Mouse (Mus musculus) right cerebral cortex, adult 2 months (tissue): ENCODE measurements at regions not wholly inside any gene's neighbourhood (a gene's known extent, or its start where the extent isn't known, plus 50 kb on each side); places are given as distances from the start of the nearest gene placed in this dataset.
"Not testable (repeated sequence)": the region's sequence is repeated elsewhere in the genome, so short reads cannot be mapped to it uniquely, and the experiment has no call there.

Source experiments
- DNase-seq, 2 experiments: peaks; one replicate each; pipeline ENCODE4 v3.0.0; 2021 to 2022; ENCODE audit warnings: low spot score in 2 of 2

- no peak for DNase-seq
Measured at GRCm38 (mm10) chr4:23341240-23341639, 853.1 kb upstream of the Pou3f2 start.

- no peak for DNase-seq
Measured at GRCm38 (mm10) chr4:23338481-23338880, 850.3 kb upstream of the Pou3f2 start.

GRCm38 (mm10) chr4:23300617-23301016 lies 812.5 kb upstream of the Pou3f2 start:
- no peak for DNase-seq

- no peak for DNase-seq
Measured at GRCm38 (mm10) chr4:23280087-23280486, 791.9 kb upstream of the Pou3f2 start.

GRCm38 (mm10) chr4:23275203-23275602 lies 787.0 kb upstream of the Pou3f2 start:
- no peak for DNase-seq

- DNase-seq = no peak
Measured at GRCm38 (mm10) chr4:23271947-23272346, 783.8 kb upstream of the Pou3f2 start.

GRCm38 (mm10) chr4:23260371-23260770 lies 772.2 kb upstream of the Pou3f2 start:
- no peak for DNase-seq

- no peak for DNase-seq
Measured at GRCm38 (mm10) chr4:23234960-23235359, 746.8 kb upstream of the Pou3f2 start.

- not testable (repeated sequence) for DNase-seq
Measured at GRCm38 (mm10) chr4:23194756-23195155, 706.6 kb upstream of the Pou3f2 start.

- DNase-seq = no peak
Measured at GRCm38 (mm10) chr4:23193384-23194135, 705.4 kb upstream of the Pou3f2 start.

GRCm38 (mm10) chr4:23173811-23174210 lies 685.6 kb upstream of the Pou3f2 start:
- DNase-seq = no peak

GRCm38 (mm10) chr4:23173330-23173729 lies 685.2 kb upstream of the Pou3f2 start:
- no peak for DNase-seq

- no peak for DNase-seq
Measured at GRCm38 (mm10) chr4:23148097-23148849, 660.1 kb upstream of the Pou3f2 start.

GRCm38 (mm10) chr4:23133386-23133785 lies 645.2 kb upstream of the Pou3f2 start:
- DNase-seq = no peak

- DNase-seq = not testable (repeated sequence)
Measured at GRCm38 (mm10) chr4:23101452-23101851, 613.3 kb upstream of the Pou3f2 start.

GRCm38 (mm10) chr4:23079521-23079920 lies 591.4 kb upstream of the Pou3f2 start:
- no peak for DNase-seq

GRCm38 (mm10) chr4:23077603-23078002 lies 589.4 kb upstream of the Pou3f2 start:
- DNase-seq = no peak

- DNase-seq = no peak
Measured at GRCm38 (mm10) chr4:23050701-23051317, 562.6 kb upstream of the Pou3f2 start.

- no peak for DNase-seq
Measured at GRCm38 (mm10) chr4:23037784-23038183, 549.6 kb upstream of the Pou3f2 start.

- no peak for DNase-seq
Measured at GRCm38 (mm10) chr4:23031271-23031670, 543.1 kb upstream of the Pou3f2 start.

GRCm38 (mm10) chr4:23022177-23022576 lies 534.0 kb upstream of the Pou3f2 start:
- no peak for DNase-seq

GRCm38 (mm10) chr4:23010346-23010745 lies 522.2 kb upstream of the Pou3f2 start:
- no peak for DNase-seq

- DNase-seq = not testable (repeated sequence)
Measured at GRCm38 (mm10) chr4:23009196-23009595, 521.0 kb upstream of the Pou3f2 start.
